Mouse (Mus musculus) layer of hippocampus, postnatal 36 days (tissue): ENCODE data around the gene Sec14l5. TPM values are rescaled to one million over a fixed set of nuclear protein-coding genes. Genes with fewer than 3 reads are reported as not detected.

ENCODE experiments used
- DNase-seq, 2 experiments: peaks; one replicate each; pipeline ENCODE4 v3.0.0; 2022
- total RNA-seq, 2 experiments: library from RNA; stranded (reverse); gene quantifications; 2 replicates each; pipeline ENCODE4 v1.2.3; 2021

Gene Sec14l5
- total RNA-seq, 2 experiments from 2014 or later: 5.7 to 7.9 TPM

- no peak for DNase-seq
These were observed 8.1 kb downstream of the Sec14l5 start for GRCm38 (mm10) chr16:5155014-5155413.

GRCm38 (mm10) chr16:5156495-5156894, 9.6 kb downstream of the Sec14l5 start:
- no peak for DNase-seq

GRCm38 (mm10) chr16:5157113-5157512, 10.2 kb downstream of the Sec14l5 start:
- no peak for DNase-seq

- no peak for DNase-seq
These were observed 12.3 kb downstream of the Sec14l5 start for GRCm38 (mm10) chr16:5159248-5159647.

GRCm38 (mm10) chr16:5164327-5164726, 17.4 kb downstream of the Sec14l5 start:
- DNase-seq: no peak

GRCm38 (mm10) chr16:5168038-5168437, 21.1 kb downstream of the Sec14l5 start:
- no peak for DNase-seq

- no peak for DNase-seq
These were observed 21.9 kb downstream of the Sec14l5 start for GRCm38 (mm10) chr16:5168829-5169228.

GRCm38 (mm10) chr16:5172636-5173035, 25.7 kb downstream of the Sec14l5 start:
- no peak for DNase-seq

- no peak for DNase-seq
These were observed 36.5 kb downstream of the Sec14l5 start for GRCm38 (mm10) chr16:5183310-5183975.

- no peak for DNase-seq
These were observed 37.2 kb downstream of the Sec14l5 start for GRCm38 (mm10) chr16:5184101-5184500.

GRCm38 (mm10) chr16:5184956-5185355, 38.0 kb downstream of the Sec14l5 start:
- no peak for DNase-seq

- DNase-seq: no peak
These were observed 38.8 kb downstream of the Sec14l5 start for GRCm38 (mm10) chr16:5185691-5186090.

GRCm38 (mm10) chr16:5186234-5186633, 39.3 kb downstream of the Sec14l5 start:
- no peak for DNase-seq

GRCm38 (mm10) chr16:5195080-5195479, 48.2 kb downstream of the Sec14l5 start:
- no peak for DNase-seq

GRCm38 (mm10) chr16:5202681-5203080, 55.8 kb downstream of the Sec14l5 start:
- DNase-seq: peak in 1 of 2 experiments; percentile 34

- no peak for DNase-seq
These were observed 56.3 kb downstream of the Sec14l5 start for GRCm38 (mm10) chr16:5203200-5203599.

GRCm38 (mm10) chr16:5203668-5204433, 56.9 kb downstream of the Sec14l5 start, which contains the start of gene Nagpa:
Gene Nagpa (minus strand): TSS chr16:5204012.
- peak; percentile 72 to 75 for DNase-seq

- no peak for DNase-seq
These were observed 58.6 kb downstream of the Sec14l5 start for GRCm38 (mm10) chr16:5205431-5205970.

- DNase-seq: no peak
These were observed 59.1 kb downstream of the Sec14l5 start for GRCm38 (mm10) chr16:5206051-5206450.

- no peak for DNase-seq
These were observed 63.5 kb downstream of the Sec14l5 start for GRCm38 (mm10) chr16:5210365-5210764.

GRCm38 (mm10) chr16:5212150-5212549, 65.2 kb downstream of the Sec14l5 start:
- DNase-seq: no peak

GRCm38 (mm10) chr16:5214126-5214525, 67.2 kb downstream of the Sec14l5 start:
- DNase-seq: no peak

- DNase-seq: no peak
These were observed 69.8 kb downstream of the Sec14l5 start for GRCm38 (mm10) chr16:5216686-5217085.
